Mouse (Mus musculus) cerebellum, adult 2 months (tissue): ENCODE data around the gene Rinl. TPM values are rescaled to one million over a fixed set of nuclear protein-coding genes. Genes with fewer than 3 reads are reported as not detected.

ENCODE experiments used
- DNase-seq, 2 experiments: peaks; one replicate each; pipeline ENCODE4 v3.0.0; 2021
- H3K27ac ChIP-seq: fragments of 200-500 bp; 2 replicates; pipeline ENCODE4 v1.5.1; 2012; ENCODE audit warnings: low read length, control low read depth, inconsistent platforms; ENCODE audit not compliant: insufficient read depth
- H3K27me3 ChIP-seq: fragments of 200-500 bp; 2 replicates; pipeline ENCODE4 v1.6.1; 2012; ENCODE audit warnings: inconsistent platforms, mild to moderate bottlenecking, low read length, moderate library complexity; ENCODE audit not compliant: control insufficient read depth, insufficient read depth
- H3K4me1 ChIP-seq: fragments of 200-500 bp; 2 replicates; pipeline ENCODE4 v1.6.1; 2011; ENCODE audit warnings: low read length; ENCODE audit not compliant: control insufficient read depth, insufficient read depth
- H3K4me3 ChIP-seq: fragments of 200-500 bp; replicated peaks from 2 replicates; pipeline ENCODE3; 2011; ENCODE audit warnings: mild to moderate bottlenecking, low read depth, low read length, control low read depth; ENCODE audit not compliant: insufficient read depth
- CTCF ChIP-seq: fragments of 200-500 bp; IDR thresholded peaks from 2 replicates; pipeline ENCODE4 v1.5.1; 2011; ENCODE audit warnings: low read depth, mild to moderate bottlenecking, control low read depth, low read length, moderate library complexity, borderline replicate concordance; ENCODE audit not compliant: insufficient read depth
- POLR2A ChIP-seq: fragments of 200-500 bp; IDR thresholded peaks from 2 replicates; pipeline ENCODE4 v1.6.1; 2011; ENCODE audit warnings: low read length, control low read depth, borderline replicate concordance; ENCODE audit not compliant: insufficient read depth
- WGBS: fragments of 180-500 bp; shearing (Covaris S2); methylation state at CpG from one replicate; pipeline ENCODE4 v1.1.7; 2018; 5-methylcytosine and 5-hydroxymethylcytosine counted together
- polyA plus RNA-seq: library from polyadenylated mRNA; depleted of rRNA; stranded (reverse); fragments of >200 nt; gene quantifications from 2 replicates; pipeline ENCODE4 v1.2.3, GENCODE M21; 2012

The Rinl gene
- polyA plus RNA-seq, 1 experiment, result 3.1 TPM

DNA sequence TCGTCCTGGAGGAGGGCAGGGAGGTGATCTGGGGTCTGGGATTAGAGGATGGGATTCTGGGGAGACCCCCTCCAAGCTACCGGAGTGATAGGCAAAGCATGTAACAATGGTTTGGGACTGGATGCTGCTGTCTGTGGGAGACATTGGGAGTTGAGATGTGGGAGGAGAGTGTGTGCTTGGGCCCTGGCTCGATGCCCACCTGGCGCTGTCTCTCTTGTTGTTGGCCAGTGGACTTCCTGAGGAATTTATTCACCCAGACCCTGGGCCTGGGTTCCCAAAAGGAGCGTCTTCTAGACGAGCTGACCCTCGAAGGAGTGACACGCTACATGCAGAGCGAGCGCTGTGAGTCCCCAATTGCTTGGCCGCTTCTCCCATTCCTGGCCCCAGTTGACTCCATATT, 16.9 kb upstream of the Rinl start:
- Histone ChIP-seq H3K4me3 (no peak overlapping the region), H3K27me3 (no peaks in the 10 kb centered on the region), H3K4me1 (peaks cover 19% of the 10 kb centered on the region), H3K27ac (no peak overlapping the region)
- DNase-seq, result peak in 1 of 2 experiments; percentile 24
- TF ChIP-seq POLR2A (no peak), CTCF (no peak)
- 60% methylated on average over 11 of the region's 11 CpGs for WGBS

DNA sequence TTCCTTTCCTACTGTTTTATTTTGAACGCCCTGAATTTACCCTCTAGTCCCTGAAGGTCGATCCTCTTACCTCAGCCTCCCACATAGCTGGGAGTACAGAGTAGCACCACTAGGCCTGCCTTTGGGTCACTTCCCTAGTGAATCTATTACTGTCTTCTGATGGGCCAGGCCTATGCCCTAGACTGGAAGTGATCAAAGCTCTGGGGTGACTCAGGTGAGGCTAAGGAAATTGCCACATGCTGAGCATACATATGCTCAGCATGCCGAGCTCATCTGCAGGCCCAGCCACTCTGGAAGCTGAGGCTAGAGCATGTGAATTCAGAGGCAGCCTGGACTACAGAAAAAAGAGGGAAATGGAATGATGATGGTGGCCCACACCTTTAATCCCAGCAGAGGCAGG, 15.6 kb upstream of the Rinl start:
- peak; percentile 32 to 62 for DNase-seq
- Histone ChIP-seq H3K27me3 (no peaks in the 10 kb centered on the region), H3K4me1 (peaks cover 13% of the 10 kb centered on the region), H3K27ac (peak overlapping the region; percentile 20), H3K4me3 (no peak overlapping the region)
- 19% methylated on average over 3 of the region's 3 CpGs for WGBS
- TF ChIP-seq POLR2A (no peak), CTCF (no peak)

DNA sequence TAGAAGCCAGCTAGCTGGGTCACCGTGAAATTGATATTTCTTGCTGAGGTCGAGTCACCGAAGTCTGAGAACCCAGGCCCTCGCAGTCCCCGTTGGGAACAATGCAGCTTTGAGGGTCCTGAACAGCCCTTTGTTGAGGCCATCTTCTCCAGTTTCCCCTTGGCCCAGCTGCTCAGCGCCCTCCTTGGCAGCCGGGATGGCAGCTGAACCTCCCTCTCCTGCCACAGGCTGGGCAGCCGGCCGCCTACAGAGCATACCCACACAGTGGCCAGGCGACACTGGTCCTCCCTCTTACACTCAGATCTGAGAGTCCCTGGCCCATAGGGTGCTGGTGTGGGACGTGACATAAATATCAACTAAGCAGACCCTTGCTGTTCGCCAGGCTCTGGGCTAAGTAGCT, 14.6 kb upstream of the Rinl start:
- peak; percentile 26 to 41 for DNase-seq

GRCm38 (mm10) chr7:28775129-28775528, 13.6 kb upstream of the Rinl start:
- Histone ChIP-seq H3K4me3 (no peak overlapping the region), H3K27ac (no peak overlapping the region), H3K27me3 (no peaks in the 10 kb centered on the region), H3K4me1 (peaks cover 14% of the 10 kb centered on the region)
- DNase-seq, result no peak
- WGBS, result 43% methylated on average over 7 of the region's 7 CpGs
- no peak for TF ChIP-seq POLR2A
- TF ChIP-seq CTCF, result no peak

More for the DNA sequence above, 14.6 kb upstream of the Rinl start:
- Histone ChIP-seq H3K27me3 (no peaks in the 10 kb centered on the region), H3K4me3 (no peak overlapping the region), H3K27ac (peak overlapping the region; percentile 20; the same call in 1 of the 2 replicates), H3K4me1 (peaks cover 13% of the 10 kb centered on the region)
- 24% methylated on average over 12 of the region's 12 CpGs for WGBS
- TF ChIP-seq POLR2A (no peak), CTCF (no peak)

DNA sequence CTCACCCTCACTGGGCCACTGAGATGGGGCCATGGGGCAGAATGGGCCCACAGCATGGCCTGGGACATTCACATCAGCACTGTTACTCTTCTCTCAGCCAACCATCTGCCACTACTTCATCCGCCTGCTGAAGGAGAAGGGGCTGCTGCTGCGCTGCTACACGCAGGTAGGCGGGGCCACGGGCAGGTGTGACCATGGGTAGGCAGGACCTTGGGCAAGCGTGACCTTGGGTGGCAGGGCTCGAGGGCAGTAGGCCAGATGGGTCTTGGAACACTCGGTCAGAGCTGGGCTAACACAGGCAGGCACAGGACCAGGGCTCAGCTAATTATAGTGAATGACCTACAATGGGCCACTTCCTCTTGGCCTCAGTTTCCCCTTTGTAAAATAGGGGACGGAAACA, 9.9 kb upstream of the Rinl start:
- TF ChIP-seq POLR2A (no peak), CTCF (no peak)
- H3K27me3 ChIP-seq, result no peaks in the 10 kb centered on the region
- peaks cover 20% of the 10 kb centered on the region for H3K4me1 ChIP-seq
- no peak overlapping the region for H3K4me3 ChIP-seq
- WGBS, result 76% methylated on average over 9 of the region's 9 CpGs
- no peak overlapping the region for H3K27ac ChIP-seq
- DNase-seq, result peak in 1 of 2 experiments; percentile 25

- TF ChIP-seq CTCF, result peak; percentile 79
- no peak for TF ChIP-seq POLR2A
- Histone ChIP-seq H3K4me1 (peaks cover 15% of the 10 kb centered on the region), H3K4me3 (no peak overlapping the region), H3K27ac (peak overlapping the region; percentile 63), H3K27me3 (no peaks in the 10 kb centered on the region)
- DNase-seq, result peak; percentile 83 to 90
- 19% methylated on average over 6 of the region's 6 CpGs for WGBS
Measured at GRCm38 (mm10) chr7:28780067-28780658, 8.6 kb upstream of the Rinl start.

- Histone ChIP-seq H3K27ac (peak overlapping the region; percentile 63), H3K4me1 (peaks cover 15% of the 10 kb centered on the region), H3K4me3 (no peak overlapping the region), H3K27me3 (no peaks in the 10 kb centered on the region)
- WGBS, result 19% methylated on average over 7 of the region's 7 CpGs
- peak; percentile 40 to 55 for DNase-seq
- no peak for TF ChIP-seq CTCF
- no peak for TF ChIP-seq POLR2A
Measured at GRCm38 (mm10) chr7:28780857-28781256, 7.9 kb upstream of the Rinl start.

DNA sequence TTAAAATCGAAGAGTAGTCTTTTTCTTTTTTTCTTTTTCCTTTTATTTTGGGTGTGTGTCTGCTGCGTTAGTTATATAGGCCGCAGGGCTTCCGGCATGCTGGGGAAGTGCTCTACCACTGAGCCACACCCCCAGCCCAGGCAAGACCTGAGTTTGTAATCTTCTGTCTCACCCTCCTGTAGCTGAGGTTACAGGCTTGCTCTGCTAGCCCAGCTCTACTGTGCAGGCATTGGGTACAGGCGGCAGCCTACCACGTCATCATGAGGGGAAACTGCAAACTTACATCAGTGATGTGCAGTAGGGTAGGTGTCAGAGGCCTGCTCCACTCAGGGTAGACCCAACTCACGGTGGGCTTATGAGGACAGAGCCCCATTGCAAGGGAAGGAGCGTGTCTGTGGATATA, 7.5 kb upstream of the Rinl start:
- Histone ChIP-seq H3K4me3 (no peak overlapping the region), H3K27ac (peak overlapping the region; percentile 63), H3K27me3 (no peaks in the 10 kb centered on the region), H3K4me1 (peaks cover 15% of the 10 kb centered on the region)
- no peak for TF ChIP-seq POLR2A
- no peak for TF ChIP-seq CTCF
- WGBS, result 85% methylated on average over 8 of the region's 8 CpGs
- DNase-seq, result no peak
